Mouse (Mus musculus) midbrain, postnatal 0 days (tissue): ENCODE measurements at regions not wholly inside any gene's neighbourhood (a gene's known extent, or its start where the extent isn't known, plus 50 kb on each side); places are given as distances from the start of the nearest gene placed in this dataset.
A peak's percentile ranks its signal among the peaks of the same experiment; 100 is the strongest.

Experiments
- ATAC-seq: fragments of 200-750 bp; cut with Nextera tagmentation; 2 replicates; pipeline ENCODE4 v1.8.0; 2017; ENCODE audit warnings: moderate number of reproducible peaks, mild to moderate bottlenecking, moderate TSS enrichment, moderate library complexity; ENCODE audit not compliant: low FRiP score
- DNase-seq: peaks from one replicate; pipeline ENCODE4 v3.0.0-alpha.2; 2015; ENCODE audit warnings: low spot score
- H3K27ac ChIP-seq: fragments of 300-500 bp; sonication (generic); 2 replicates; pipeline ENCODE4 v1.5.1; 2014; ENCODE audit warnings: low read depth, mild to moderate bottlenecking, low read length, mixed read lengths
- H3K27me3 ChIP-seq: fragments of 300-500 bp; sonication (generic); 2 replicates; pipeline ENCODE4 v1.6.1; 2014; ENCODE audit warnings: low read length, control low read depth, mixed read lengths; ENCODE audit not compliant: insufficient read depth
- H3K36me3 ChIP-seq: fragments of 300-500 bp; sonication (generic); 2 replicates; pipeline ENCODE4 v1.6.1; 2014; ENCODE audit warnings: low read length, control low read depth, mixed read lengths; ENCODE audit not compliant: insufficient read depth
- H3K4me1 ChIP-seq: fragments of 300-500 bp; sonication (generic); 2 replicates; pipeline ENCODE4 v1.6.1; 2014; ENCODE audit warnings: mild to moderate bottlenecking, control low read depth, antibody characterized with exemption, low read length, mixed read lengths; ENCODE audit not compliant: insufficient read depth
- H3K4me2 ChIP-seq: fragments of 300-500 bp; sonication (generic); 2 replicates; pipeline ENCODE4 v1.6.1; 2014; ENCODE audit warnings: low read depth, mild to moderate bottlenecking, low read length, mixed read lengths; ENCODE audit not compliant: poor library complexity, severe bottlenecking
- H3K4me3 ChIP-seq: fragments of 300-500 bp; sonication (generic); 2 replicates; pipeline ENCODE4 v1.5.1; 2014; ENCODE audit warnings: low read depth, mild to moderate bottlenecking, low read length, moderate library complexity
- H3K9ac ChIP-seq: fragments of 300-500 bp; sonication (generic); replicated peaks from 2 replicates; pipeline ENCODE4 v1.6.1; 2014; ENCODE audit warnings: mild to moderate bottlenecking, low read length, moderate library complexity, mixed read lengths; ENCODE audit not compliant: poor library complexity, severe bottlenecking
- H3K9me3 ChIP-seq: fragments of 300-500 bp; sonication (generic); 2 replicates; pipeline ENCODE4 v1.6.1; 2016; ENCODE audit warnings: low read length, control low read depth
- CTCF ChIP-seq: IDR thresholded peaks from 2 replicates; pipeline ENCODE4 v1.5.1; 2016; ENCODE audit warnings: antibody characterized with exemption, mild to moderate bottlenecking
- WGBS: fragments of 180-500 bp; shearing (Covaris S2); extraction: QIAGEN DNeasy Blood & Tissue Kit; methylation state at CpG from one replicate; pipeline ENCODE4 v1.1.7; 2014; 5-methylcytosine and 5-hydroxymethylcytosine counted together

GRCm38 (mm10) chr17:16078549-16078948 lies 247.7 kb upstream of the Rgmb start:
- no peak overlapping the region for H3K4me3 ChIP-seq

GRCm38 (mm10) chr17:16069334-16069733 lies 238.5 kb upstream of the Rgmb start:
- no peak for TF ChIP-seq CTCF
- Histone ChIP-seq H3K27me3 (no peaks in the 10 kb centered on the region), H3K4me3 (no peak overlapping the region), H3K36me3 (no peaks in the 10 kb centered on the region), H3K27ac (no peak overlapping the region), H3K9ac (no peak overlapping the region), H3K4me2 (no peak overlapping the region), H3K4me1 (no peaks in the 10 kb centered on the region), H3K9me3 (no peaks in the 10 kb centered on the region)
- ATAC-seq (no peak), DNase-seq (no peak)
- 47% methylated on average over 1 of the region's 1 CpGs for WGBS

More at GRCm38 (mm10) chr17:16078549-16078948, 247.7 kb upstream of the Rgmb start:
- no peak overlapping the region for H3K9ac ChIP-seq
- 57% methylated on average over 3 of the region's 3 CpGs for WGBS
- ATAC-seq (no peak), DNase-seq (no peak)
- no peak overlapping the region for H3K27ac ChIP-seq
- H3K9me3 ChIP-seq, result no peaks in the 10 kb centered on the region
- H3K36me3 ChIP-seq, result no peaks in the 10 kb centered on the region
- no peak overlapping the region for H3K4me2 ChIP-seq
- no peaks in the 10 kb centered on the region for H3K4me1 ChIP-seq
- H3K27me3 ChIP-seq, result no peaks in the 10 kb centered on the region
- TF ChIP-seq CTCF, result no peak

- Histone ChIP-seq H3K4me3 (no peak overlapping the region), H3K4me2 (no peak overlapping the region), H3K9ac (no peak overlapping the region), H3K4me1 (no peaks in the 10 kb centered on the region), H3K9me3 (no peaks in the 10 kb centered on the region), H3K27me3 (no peaks in the 10 kb centered on the region), H3K36me3 (no peaks in the 10 kb centered on the region), H3K27ac (no peak overlapping the region)
- ATAC-seq (no peak), DNase-seq (no peak)
- 96% methylated on average over 2 of the region's 2 CpGs for WGBS
- TF ChIP-seq CTCF, result no peak
Observed at GRCm38 (mm10) chr17:16067858-16068257, 237.0 kb upstream of the Rgmb start.

GRCm38 (mm10) chr17:16054481-16054880 lies 223.6 kb upstream of the Rgmb start:
- H3K27ac ChIP-seq, result no peak overlapping the region
- peak; percentile 8 for DNase-seq
- H3K9ac ChIP-seq, result no peak overlapping the region
- H3K36me3 ChIP-seq, result no peaks in the 10 kb centered on the region
- H3K4me2 ChIP-seq, result no peak overlapping the region
- H3K4me3 ChIP-seq, result no peak overlapping the region
- WGBS, result 54% methylated on average over 3 of the region's 3 CpGs
- no peak for ATAC-seq
- TF ChIP-seq CTCF, result no peak
- H3K9me3 ChIP-seq, result no peaks in the 10 kb centered on the region
- H3K4me1 ChIP-seq, result no peaks in the 10 kb centered on the region
- no peaks in the 10 kb centered on the region for H3K27me3 ChIP-seq

- WGBS, result 74% methylated on average over 5 of the region's 5 CpGs
- no peaks in the 10 kb centered on the region for H3K9me3 ChIP-seq
- H3K9ac ChIP-seq, result no peak overlapping the region
- no peaks in the 10 kb centered on the region for H3K27me3 ChIP-seq
- H3K27ac ChIP-seq, result no peak overlapping the region
- no peak for TF ChIP-seq CTCF
- DNase-seq, result no peak
- no peak for ATAC-seq
- H3K4me2 ChIP-seq, result no peak overlapping the region
- no peak overlapping the region for H3K4me3 ChIP-seq
- no peaks in the 10 kb centered on the region for H3K4me1 ChIP-seq
- no peaks in the 10 kb centered on the region for H3K36me3 ChIP-seq
Observed at GRCm38 (mm10) chr17:16051713-16052112, 220.9 kb upstream of the Rgmb start.

- H3K36me3 ChIP-seq, result no peaks in the 10 kb centered on the region
- no peak overlapping the region for H3K4me3 ChIP-seq
- no peak for TF ChIP-seq CTCF
- no peaks in the 10 kb centered on the region for H3K4me1 ChIP-seq
- H3K4me2 ChIP-seq, result no peak overlapping the region
- ATAC-seq (no peak), DNase-seq (no peak)
- no peaks in the 10 kb centered on the region for H3K27me3 ChIP-seq
- H3K9me3 ChIP-seq, result no peaks in the 10 kb centered on the region
- WGBS, result 42% methylated on average over 5 of the region's 5 CpGs
- H3K27ac ChIP-seq, result no peak overlapping the region
- H3K9ac ChIP-seq, result no peak overlapping the region
Observed at GRCm38 (mm10) chr17:16041542-16042251, 210.9 kb upstream of the Rgmb start.
